Mouse (Mus musculus) effector memory CD4-positive, alpha-beta T cell, adult 5 months (primary cell): ENCODE measurements around the gene Vmn2r101. TPM values are rescaled to one million over a fixed set of nuclear protein-coding genes. Genes with fewer than 3 reads are reported as not detected.

Source experiments
- polyA plus RNA-seq: library from polyadenylated mRNA; unstranded; fragments of 100-300 nt; shearing (Covaris generic); gene quantifications from one replicate; pipeline ENCODE4 v1.2.1, GENCODE M21; 2017

The Vmn2r101 gene
- polyA plus RNA-seq: not detected

DNA sequence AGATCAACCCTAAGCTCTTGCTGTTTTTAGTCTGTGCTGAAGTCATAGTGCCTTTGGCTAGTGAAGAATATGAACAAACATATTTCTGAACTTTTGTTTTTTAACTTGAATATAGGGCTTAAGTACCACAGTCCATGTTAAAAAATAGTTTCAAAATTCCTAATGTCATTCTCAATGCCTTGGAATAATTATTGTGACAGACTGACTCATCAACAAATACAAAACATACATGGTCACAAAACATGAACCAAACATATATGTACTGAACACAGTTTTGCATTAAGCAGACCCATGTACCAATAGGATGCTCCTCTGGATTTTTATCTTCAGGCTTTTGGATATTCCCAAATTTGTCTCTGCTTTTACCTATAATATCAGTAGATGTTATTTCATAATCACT, at the start of gene Vmn2r101:
TSS of gene Vmn2r101 (plus strand) at position 301 of the 400 bp plus-strand sequence.

DNA sequence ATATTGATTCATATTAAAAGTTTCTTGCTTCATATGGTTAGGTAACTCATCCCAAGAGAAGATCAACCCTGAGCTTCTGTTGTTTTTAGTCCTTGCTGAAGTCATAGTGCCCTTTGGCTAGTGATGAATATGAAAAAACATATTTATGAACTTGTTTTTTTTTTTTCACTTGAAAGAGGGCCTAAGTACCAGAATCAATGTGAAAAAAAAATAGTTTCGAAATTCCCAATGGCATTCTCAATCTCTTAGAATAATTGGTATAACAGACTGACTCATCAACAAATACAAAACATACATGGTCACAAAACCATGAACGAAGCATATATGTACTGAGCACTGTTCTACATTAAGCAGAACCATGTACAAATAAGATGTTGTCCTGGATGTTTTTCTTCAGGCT, 83.0 kb downstream of the Vmn2r101 start, which contains the start of gene Vmn2r102:
TSS of gene Vmn2r102 (plus strand) at position 301 of the 400 bp plus-strand sequence.

Other genes starting within 250 kb of the Vmn2r101 start
- 0.06 TPM for gene Vmn2r99, start 215.3 kb upstream of the Vmn2r101 start, polyA plus RNA-seq
- gene Vmn2r100, start 72.5 kb upstream of the Vmn2r101 start, polyA plus RNA-seq: 0.12 TPM
- 0.04 TPM for gene Vmn2r102, start 83.1 kb downstream of the Vmn2r101 start, polyA plus RNA-seq
- not detected for gene Vmn2r103, start 196.1 kb downstream of the Vmn2r101 start, polyA plus RNA-seq